Mouse (Mus musculus): Measurements from ENCODE around the gene Fyb2.

DNA sequence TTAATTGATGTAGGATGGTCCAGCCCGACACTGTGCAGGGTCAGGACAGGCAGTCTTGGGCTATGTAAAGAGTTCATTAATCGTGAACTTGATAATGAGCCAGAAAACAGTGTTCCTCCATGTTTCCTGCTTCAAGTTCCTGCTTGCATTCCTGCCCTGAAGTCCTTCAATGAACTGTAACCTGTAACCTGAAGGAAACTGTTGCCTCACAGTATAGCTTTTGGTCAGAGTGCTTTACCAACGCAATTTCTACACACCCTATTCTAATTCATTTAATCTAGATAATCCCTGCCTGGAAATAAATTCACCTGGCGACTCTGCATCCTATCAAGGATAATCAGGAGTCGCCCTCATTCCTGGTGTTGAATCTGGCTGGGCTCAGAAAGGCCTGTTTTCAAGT, 12.1 kb downstream of the Fyb2 start:
- TF ChIP-seq CTCF (IDR thresholded peaks at IDR 0.05) (no peak), POLR2A (IDR thresholded peaks at IDR 0.05; ENCODE audit: insufficient read depth, low read depth, low read length) (no peak), EP300 (IDR thresholded peaks at IDR 0.05; ENCODE audit: insufficient read depth, low read depth, low read length) (no peak)

Data from heart, adult 2 months (tissue).